Comparison of ENCODE assay signal across 16 mouse cellular contexts in genomic region chr17:75460621-75461020, GRCm38 (mm10). TPM values are rescaled to one million over a fixed set of nuclear protein-coding genes. Genes with fewer than 3 reads are reported as not detected.
DNase-seq lines count a peak whose midpoint lies in the region; ATAC-seq and TF ChIP-seq lines count a peak whose summit lies in the region.
"Had no signal": no experiment of that assay in that cellular context is flagged by ENCODE, and none has a peak within 500 bp of the region (broad histone marks: within the 10 kb centered on the region; RNA-seq: fewer than 3 reads in every experiment).

No protein-coding gene starts in this region.

- no peak for TF ChIP-seq POLR2A in bone marrow macrophage, adult 2 months (IDR thresholded peaks at IDR 0.05; ENCODE audit: borderline replicate concordance, low read depth, low read length)
- no peak for TF ChIP-seq POLR2A in small intestine, adult 2 months (IDR thresholded peaks at IDR 0.05; ENCODE audit: low read depth, low read length)

- no peak overlapping the region for H3K4me2 ChIP-seq in hindbrain, postnatal 0 days (ENCODE audit: low read depth, low read length)
- H3K4me2 ChIP-seq in hindbrain, embryonic 14.5 days (replicated peaks): no peak overlapping the region
- no peak overlapping the region for H3K4me2 ChIP-seq in midbrain, embryonic 11.5 days
- no peak overlapping the region for H3K4me2 ChIP-seq in midbrain, embryonic 15.5 days
- H3K4me2 ChIP-seq: embryonic facial prominence, embryonic 13.5 days; lung, embryonic 15.5 days had no signal

- DNase-seq in hindbrain, postnatal 0 days (ENCODE audit: low spot score): no peak
- no peak for DNase-seq in hindbrain, embryonic 14.5 days (ENCODE audit: low spot score)
- no peak for DNase-seq in midbrain, embryonic 11.5 days (ENCODE audit: low spot score, missing footprints)
- no peak for DNase-seq in urinary bladder, postnatal 4 days (ENCODE audit: low spot score in 2 of 2)
- DNase-seq: adrenal gland, postnatal 25 days; cerebellum, adult 9-11 months; heart, postnatal 14 days had no signal

- H3K27ac ChIP-seq in hindbrain, postnatal 0 days: no peak overlapping the region
- no peak overlapping the region for H3K27ac ChIP-seq in hindbrain, embryonic 14.5 days
- no peak overlapping the region for H3K27ac ChIP-seq in midbrain, embryonic 11.5 days (ENCODE audit: low read depth, low read length)
- H3K27ac ChIP-seq in midbrain, embryonic 15.5 days: no peak overlapping the region
- H3K27ac ChIP-seq in bone marrow macrophage, adult 2 months (ENCODE audit: insufficient read depth, low read depth, low read length): peak overlapping the region; percentile 89
- no peak overlapping the region for H3K27ac ChIP-seq in small intestine, adult 2 months (ENCODE audit: insufficient read depth, low read depth, low read length)
- H3K27ac ChIP-seq: embryonic facial prominence, embryonic 13.5 days; lung, embryonic 15.5 days had no signal

- H3K36me3 ChIP-seq in hindbrain, postnatal 0 days (ENCODE audit: insufficient read depth, low read length): no peaks in the 10 kb centered on the region
- H3K36me3 ChIP-seq in hindbrain, embryonic 14.5 days (replicated peaks; ENCODE audit: control insufficient read depth, insufficient read depth): no peaks in the 10 kb centered on the region
- no peaks in the 10 kb centered on the region for H3K36me3 ChIP-seq in midbrain, embryonic 11.5 days (ENCODE audit: control insufficient read depth, insufficient read depth, low read length)
- no peaks in the 10 kb centered on the region for H3K36me3 ChIP-seq in midbrain, embryonic 15.5 days (replicated peaks)
- H3K36me3 ChIP-seq in small intestine, adult 2 months (ENCODE audit: control insufficient read depth, insufficient read depth, low read length): no peaks in the 10 kb centered on the region
- H3K36me3 ChIP-seq: embryonic facial prominence, embryonic 13.5 days; lung, embryonic 15.5 days had no signal

- no peaks in the 10 kb centered on the region for H3K4me1 ChIP-seq in hindbrain, postnatal 0 days (ENCODE audit: insufficient read depth, low read length)
- H3K4me1 ChIP-seq in hindbrain, embryonic 14.5 days (replicated peaks; ENCODE audit: control insufficient read depth, insufficient read depth, low read length): 0 out of 2 replicates have a peak, but pooled peaks cover 6% of the 10 kb centered on the region
- H3K4me1 ChIP-seq in midbrain, embryonic 11.5 days (ENCODE audit: control insufficient read depth, insufficient read depth, low read length): no peaks in the 10 kb centered on the region
- H3K4me1 ChIP-seq in midbrain, embryonic 15.5 days: no peaks in the 10 kb centered on the region
- H3K4me1 ChIP-seq in bone marrow macrophage, adult 2 months (ENCODE audit: control insufficient read depth, insufficient read depth, low read length): peaks cover 50% of the 10 kb centered on the region
- H3K4me1 ChIP-seq in small intestine, adult 2 months (ENCODE audit: control insufficient read depth, insufficient read depth, insufficient read length, low read length): peaks cover 6% of the 10 kb centered on the region

- H3K27me3 ChIP-seq in hindbrain, postnatal 0 days (ENCODE audit: insufficient read depth, low read length): no peaks in the 10 kb centered on the region
- 0 out of 2 replicates have a peak, but pooled peaks cover 5% of the 10 kb centered on the region for H3K27me3 ChIP-seq in hindbrain, embryonic 14.5 days (ENCODE audit: control insufficient read depth, insufficient read depth, low read length)
- no peaks in the 10 kb centered on the region for H3K27me3 ChIP-seq in midbrain, embryonic 11.5 days (ENCODE audit: control insufficient read depth, insufficient read depth, low read length)
- no peaks in the 10 kb centered on the region for H3K27me3 ChIP-seq in midbrain, embryonic 15.5 days (replicated peaks)
- H3K27me3 ChIP-seq in small intestine, adult 2 months (ENCODE audit: control insufficient read depth, insufficient read depth, low read length): no peaks in the 10 kb centered on the region
- H3K27me3 ChIP-seq: lung, embryonic 15.5 days had no signal

- no peaks in the 10 kb centered on the region for H3K9me3 ChIP-seq in hindbrain, postnatal 0 days (ENCODE audit: low read length)
- H3K9me3 ChIP-seq in hindbrain, embryonic 14.5 days (ENCODE audit: control insufficient read depth, low read length): no peaks in the 10 kb centered on the region
- H3K9me3 ChIP-seq in midbrain, embryonic 11.5 days (ENCODE audit: control insufficient read depth, low read length): no peaks in the 10 kb centered on the region
- H3K9me3 ChIP-seq in midbrain, embryonic 15.5 days: no peaks in the 10 kb centered on the region
- H3K9me3 ChIP-seq: embryonic facial prominence, embryonic 13.5 days; lung, embryonic 15.5 days had no signal

- no peak overlapping the region for H3K9ac ChIP-seq in hindbrain, postnatal 0 days (replicated peaks; ENCODE audit: low read length)
- no peak overlapping the region for H3K9ac ChIP-seq in hindbrain, embryonic 14.5 days
- H3K9ac ChIP-seq in midbrain, embryonic 11.5 days (ENCODE audit: low read length): no peak overlapping the region
- no peak overlapping the region for H3K9ac ChIP-seq in midbrain, embryonic 15.5 days
- H3K9ac ChIP-seq: embryonic facial prominence, embryonic 13.5 days; lung, embryonic 15.5 days had no signal

- 92% methylated on average over 6 of the region's 6 CpGs for WGBS in hindbrain, postnatal 0 days
- WGBS in hindbrain, embryonic 14.5 days: 96% methylated on average over 6 of the region's 6 CpGs
- 84% methylated on average over 6 of the region's 6 CpGs for WGBS in midbrain, embryonic 11.5 days
- 88% methylated on average over 6 of the region's 6 CpGs for WGBS in midbrain, embryonic 15.5 days
- WGBS in small intestine, adult 2 months: 88% methylated on average over 6 of the region's 6 CpGs

- ATAC-seq in hindbrain, postnatal 0 days: no peak
- ATAC-seq in hindbrain, embryonic 14.5 days (ENCODE audit: low FRiP score): no peak
- ATAC-seq in midbrain, embryonic 11.5 days (ENCODE audit: low FRiP score): 0 out of 2 replicates have a peak, but pooled peaks have one; percentile 35
- ATAC-seq in midbrain, embryonic 15.5 days (replicated peaks): no peak
- ATAC-seq: CD4-positive, CD25-positive, alpha-beta regulatory T cell, adult 4 months; forebrain, embryonic 14.5 days; inflammation-experienced regulatory T-cells, adult 6 months had no signal

- peak; percentile 43 for TF ChIP-seq CTCF in hindbrain, postnatal 0 days (IDR thresholded peaks at IDR 0.05; ENCODE audit: low read depth)
- TF ChIP-seq CTCF in bone marrow macrophage, adult 2 months (IDR thresholded peaks at IDR 0.05; ENCODE audit: low read depth, low read length): no peak
- TF ChIP-seq CTCF in small intestine, adult 2 months (IDR thresholded peaks at IDR 0.05; ENCODE audit: extremely low read depth, insufficient read length, insufficient replicate concordance, low read depth, low read length): peak; percentile 29; the same call in 1 of the 2 replicates

- H3K4me3 ChIP-seq in hindbrain, postnatal 0 days (ENCODE audit: low read length): no peak overlapping the region
- H3K4me3 ChIP-seq in hindbrain, embryonic 14.5 days (replicated peaks; ENCODE audit: low read length): no peak overlapping the region
- no peak overlapping the region for H3K4me3 ChIP-seq in midbrain, embryonic 11.5 days (ENCODE audit: low read depth, low read length)
- no peak overlapping the region for H3K4me3 ChIP-seq in midbrain, embryonic 15.5 days
- no peak overlapping the region for H3K4me3 ChIP-seq in bone marrow macrophage, adult 2 months (ENCODE audit: insufficient read depth, low read length)
- no peak overlapping the region for H3K4me3 ChIP-seq in small intestine, adult 2 months (ENCODE audit: low read depth, low read length)
- H3K4me3 ChIP-seq: embryonic facial prominence, embryonic 13.5 days; lung, embryonic 15.5 days; myocyte had no signal

RNA-seq across cellular contexts. Expression of gene Rasgrp3, which starts 24.9 kb away (rescaled TPM):
- 2.1 and 3.3 TPM in 2 replicates for total RNA-seq in hindbrain, postnatal 0 days (2014; rRNA removed)
- polyA plus RNA-seq in hindbrain, postnatal 0 days (2015; fragmentation: Nextera tagmentation; extraction: Ambion mirVana): 5.1 and 5.9 TPM in 2 replicates
- polyA plus RNA-seq in hindbrain, embryonic 14.5 days (2014; fragmentation: Nextera tagmentation; extraction: Ambion mirVana): 7.2 and 8.6 TPM in 2 replicates
- 5.5 and 8.3 TPM in 2 replicates for polyA plus RNA-seq in midbrain, embryonic 11.5 days (2014; fragmentation: Nextera tagmentation; extraction: Ambion mirVana)
- 5.4 and 5.9 TPM in 2 replicates for polyA plus RNA-seq in midbrain, embryonic 15.5 days (2015; fragmentation: Nextera tagmentation; extraction: Ambion mirVana)
- polyA plus RNA-seq in bone marrow macrophage, adult 2 months (2012; ENCODE audit: insufficient read depth, insufficient read length, missing spikeins): 17.7 and 19.4 TPM in 2 replicates
- 0.61 and 0.66 TPM in 2 replicates for polyA plus RNA-seq in small intestine, adult 2 months (2012; rRNA removed)
